Mouse (Mus musculus) intestine, embryonic 16.5 days (tissue): ENCODE results near the gene Slc16a12. TPM values are rescaled to one million over a fixed set of nuclear protein-coding genes. Genes with fewer than 3 reads are reported as not detected.
A peak's percentile ranks its signal among the peaks of the same experiment; 100 is the strongest.

Experiments used
- ATAC-seq: fragments of 200-750 bp; cut with Nextera tagmentation; 2 replicates; pipeline ENCODE4 v1.8.0; 2017; ENCODE audit warnings: moderate TSS enrichment, moderate library complexity
- H3K27ac ChIP-seq: fragments of 300-500 bp; sonication (generic); 2 replicates; pipeline ENCODE4 v1.5.1; 2014; ENCODE audit warnings: mild to moderate bottlenecking, low read length
- H3K27me3 ChIP-seq: fragments of 300-500 bp; sonication (generic); replicated peaks from 2 replicates; pipeline ENCODE4 v1.6.1; 2014; ENCODE audit warnings: low read length, control low read depth, mixed read lengths; ENCODE audit not compliant: control insufficient read depth, insufficient read depth
- H3K36me3 ChIP-seq: fragments of 300-500 bp; sonication (generic); 2 replicates; pipeline ENCODE4 v1.6.1; 2014; ENCODE audit warnings: low read length, control low read depth; ENCODE audit not compliant: control insufficient read depth, insufficient read depth
- H3K4me1 ChIP-seq: fragments of 300-500 bp; sonication (generic); 2 replicates; pipeline ENCODE4 v1.6.1; 2014; ENCODE audit warnings: low read length, control low read depth, mixed read lengths; ENCODE audit not compliant: control insufficient read depth, insufficient read depth
- H3K4me2 ChIP-seq: fragments of 300-500 bp; sonication (generic); 2 replicates; pipeline ENCODE4 v1.6.1; 2014; ENCODE audit warnings: low read depth, low read length, control low read depth
- H3K4me3 ChIP-seq: fragments of 300-500 bp; sonication (generic); 2 replicates; pipeline ENCODE4 v1.5.1; 2014; ENCODE audit warnings: mild to moderate bottlenecking, low read length
- H3K9ac ChIP-seq: fragments of 300-500 bp; sonication (generic); 2 replicates; pipeline ENCODE4 v1.6.1; 2014; ENCODE audit warnings: low read depth, low read length
- H3K9me3 ChIP-seq: fragments of 300-500 bp; sonication (generic); 2 replicates; pipeline ENCODE4 v1.6.1; 2016; ENCODE audit warnings: low read length, control low read depth; ENCODE audit not compliant: control insufficient read depth
- WGBS: fragments of 180-500 bp; shearing (Covaris S2); extraction: QIAGEN DNeasy Blood & Tissue Kit; methylation state at CpG from one replicate; pipeline ENCODE4 v1.1.7; 2014; 5-methylcytosine and 5-hydroxymethylcytosine counted together
- polyA plus RNA-seq: library from polyadenylated mRNA; unstranded; fragments of >200 nt; fragmentation: Nextera tagmentation; extraction: Ambion mirVana; gene quantifications from 2 replicates; pipeline ENCODE4 v1.2.1, GENCODE M21; 2015

Gene Slc16a12
- polyA plus RNA-seq, 1 experiment from 2014 or later: 8.3 TPM

- H3K4me2 ChIP-seq: no peak overlapping the region
- H3K27ac ChIP-seq: no peak overlapping the region
- no peak for ATAC-seq
Measured at GRCm38 (mm10) chr19:34718478-34718877, 28.6 kb downstream of the Slc16a12 start.

GRCm38 (mm10) chr19:34715895-34716294 is 31.2 kb downstream of the Slc16a12 start:
- Histone ChIP-seq H3K9me3 (no peaks in the 10 kb centered on the region), H3K36me3 (no peaks in the 10 kb centered on the region), H3K27me3 (no peaks in the 10 kb centered on the region), H3K27ac (no peak overlapping the region), H3K9ac (no peak overlapping the region), H3K4me3 (no peak overlapping the region), H3K4me1 (peaks cover 4% of the 10 kb centered on the region), H3K4me2 (no peak overlapping the region)
- WGBS: 80% methylated on average over 1 of the region's 1 CpGs
- ATAC-seq: no peak

More at GRCm38 (mm10) chr19:34718478-34718877, 28.6 kb downstream of the Slc16a12 start:
- Histone ChIP-seq H3K4me3 (no peak overlapping the region), H3K9ac (no peak overlapping the region), H3K4me1 (no peaks in the 10 kb centered on the region), H3K27me3 (no peaks in the 10 kb centered on the region), H3K36me3 (no peaks in the 10 kb centered on the region), H3K9me3 (no peaks in the 10 kb centered on the region)
- WGBS: 52% methylated on average over 2 of the region's 2 CpGs

- H3K9ac ChIP-seq: no peak overlapping the region
- 44% methylated on average over 5 of the region's 5 CpGs for WGBS
- no peaks in the 10 kb centered on the region for H3K9me3 ChIP-seq
- no peaks in the 10 kb centered on the region for H3K36me3 ChIP-seq
- H3K4me3 ChIP-seq: no peak overlapping the region
- peaks cover 4% of the 10 kb centered on the region for H3K4me1 ChIP-seq
- ATAC-seq: no peak
- H3K27ac ChIP-seq: no peak overlapping the region
- H3K27me3 ChIP-seq: no peaks in the 10 kb centered on the region
- H3K4me2 ChIP-seq: no peak overlapping the region
Measured at GRCm38 (mm10) chr19:34714250-34714666, 32.8 kb downstream of the Slc16a12 start.

GRCm38 (mm10) chr19:34712050-34712449 is 35.0 kb downstream of the Slc16a12 start:
- no peak overlapping the region for H3K9ac ChIP-seq
- peak overlapping the region; percentile 74 for H3K27ac ChIP-seq
- H3K4me2 ChIP-seq: no peak overlapping the region
- no peaks in the 10 kb centered on the region for H3K9me3 ChIP-seq
- 48% methylated on average over 2 of the region's 2 CpGs for WGBS
- H3K4me1 ChIP-seq: peaks cover 4% of the 10 kb centered on the region
- no peaks in the 10 kb centered on the region for H3K27me3 ChIP-seq
- ATAC-seq: peak; percentile 97
- H3K4me3 ChIP-seq: no peak overlapping the region
- H3K36me3 ChIP-seq: no peaks in the 10 kb centered on the region

- H3K27me3 ChIP-seq: no peaks in the 10 kb centered on the region
- H3K4me1 ChIP-seq: peaks cover 4% of the 10 kb centered on the region
- no peak overlapping the region for H3K4me3 ChIP-seq
- no peaks in the 10 kb centered on the region for H3K36me3 ChIP-seq
- 71% methylated on average over 2 of the region's 2 CpGs for WGBS
- H3K4me2 ChIP-seq: no peak overlapping the region
- H3K9ac ChIP-seq: no peak overlapping the region
- no peaks in the 10 kb centered on the region for H3K9me3 ChIP-seq
- H3K27ac ChIP-seq: no peak overlapping the region
- no peak for ATAC-seq
Measured at GRCm38 (mm10) chr19:34708221-34708620, 38.9 kb downstream of the Slc16a12 start.

GRCm38 (mm10) chr19:34707571-34707970 is 39.5 kb downstream of the Slc16a12 start:
- WGBS: 18% methylated on average over 2 of the region's 2 CpGs

GRCm38 (mm10) chr19:34706261-34706660 is 40.8 kb downstream of the Slc16a12 start:
- no peaks in the 10 kb centered on the region for H3K9me3 ChIP-seq
- H3K4me2 ChIP-seq: no peak overlapping the region
- no peak overlapping the region for H3K9ac ChIP-seq
- H3K27ac ChIP-seq: no peak overlapping the region
- 33% methylated on average over 6 of the region's 6 CpGs for WGBS
- H3K4me1 ChIP-seq: no peaks in the 10 kb centered on the region; the same call in 1 of the 2 replicates
- no peaks in the 10 kb centered on the region for H3K27me3 ChIP-seq
- no peaks in the 10 kb centered on the region for H3K36me3 ChIP-seq
- 0 out of 2 replicates have a peak, but pooled peaks have one; percentile 44 for ATAC-seq
- no peak overlapping the region for H3K4me3 ChIP-seq

More at GRCm38 (mm10) chr19:34707571-34707970, 39.5 kb downstream of the Slc16a12 start:
- no peak overlapping the region for H3K4me2 ChIP-seq
- no peak for ATAC-seq
- no peak overlapping the region for H3K4me3 ChIP-seq
- no peaks in the 10 kb centered on the region for H3K9me3 ChIP-seq
- H3K36me3 ChIP-seq: no peaks in the 10 kb centered on the region
- H3K9ac ChIP-seq: no peak overlapping the region
- H3K27me3 ChIP-seq: no peaks in the 10 kb centered on the region
- no peak overlapping the region for H3K27ac ChIP-seq
- peaks cover 2% of the 10 kb centered on the region for H3K4me1 ChIP-seq

GRCm38 (mm10) chr19:34705141-34705540 is 41.9 kb downstream of the Slc16a12 start:
- no peaks in the 10 kb centered on the region; the same call in 1 of the 2 replicates for H3K4me1 ChIP-seq
- H3K27ac ChIP-seq: no peak overlapping the region
- no peaks in the 10 kb centered on the region for H3K9me3 ChIP-seq
- no peaks in the 10 kb centered on the region for H3K36me3 ChIP-seq
- H3K4me3 ChIP-seq: no peak overlapping the region
- 97% methylated on average over 1 of the region's 1 CpGs for WGBS
- no peak for ATAC-seq
- H3K4me2 ChIP-seq: no peak overlapping the region
- H3K9ac ChIP-seq: no peak overlapping the region
- no peaks in the 10 kb centered on the region for H3K27me3 ChIP-seq

- ATAC-seq: no peak
Measured at GRCm38 (mm10) chr19:34699300-34699699, 47.8 kb downstream of the Slc16a12 start.

GRCm38 (mm10) chr19:34698852-34699251 is 48.2 kb downstream of the Slc16a12 start:
- Histone ChIP-seq H3K27me3 (no peaks in the 10 kb centered on the region), H3K4me1 (peaks cover 8% of the 10 kb centered on the region), H3K9me3 (no peaks in the 10 kb centered on the region), H3K27ac (no peak overlapping the region), H3K36me3 (no peaks in the 10 kb centered on the region), H3K9ac (no peak overlapping the region), H3K4me3 (no peak overlapping the region), H3K4me2 (no peak overlapping the region)
- 54% methylated on average over 1 of the region's 1 CpGs for WGBS
- ATAC-seq: no peak

More at GRCm38 (mm10) chr19:34699300-34699699, 47.8 kb downstream of the Slc16a12 start:
- Histone ChIP-seq H3K9me3 (no peaks in the 10 kb centered on the region), H3K27ac (no peak overlapping the region), H3K36me3 (no peaks in the 10 kb centered on the region), H3K4me2 (no peak overlapping the region), H3K9ac (no peak overlapping the region), H3K4me1 (peaks cover 8% of the 10 kb centered on the region), H3K4me3 (no peak overlapping the region), H3K27me3 (no peaks in the 10 kb centered on the region)
- WGBS: 86% methylated on average over 2 of the region's 2 CpGs
